Mouse (Mus musculus) activated CD4-positive, CD25-positive, alpha-beta regulatory T cell, adult 4 months (primary cell): ENCODE data around the gene Dnase1l3. TPM values are rescaled to one million over a fixed set of nuclear protein-coding genes. Genes with fewer than 3 reads are reported as not detected.
A peak's percentile ranks its signal among the peaks of the same experiment; 100 is the strongest.

Experiments
- ATAC-seq: one replicate; pipeline ENCODE4 v1.8.0; 2017
- polyA plus RNA-seq, 2 experiments: library from polyadenylated mRNA; unstranded; fragments of 100-300 nt; shearing (Covaris generic); gene quantifications; one replicate each; pipeline ENCODE4 v1.2.1; 2017

Gene Dnase1l3
- polyA plus RNA-seq, 2 experiments from 2014 or later: 2.6 to 4.1 TPM

- no peak for ATAC-seq
These were observed 19.2 kb downstream of the Dnase1l3 start for GRCm38 (mm10) chr14:7975177-7975576.

GRCm38 (mm10) chr14:7974643-7975042 is 19.7 kb downstream of the Dnase1l3 start:
- ATAC-seq: no peak

GRCm38 (mm10) chr14:7971889-7972493 is 22.4 kb downstream of the Dnase1l3 start:
- ATAC-seq: no peak

- peak; percentile 88 for ATAC-seq
These were observed 30.0 kb downstream of the Dnase1l3 start for GRCm38 (mm10) chr14:7964219-7964889.

- ATAC-seq: no peak
These were observed 31.2 kb downstream of the Dnase1l3 start for GRCm38 (mm10) chr14:7963160-7963559.

- no peak for ATAC-seq
These were observed 31.7 kb downstream of the Dnase1l3 start for GRCm38 (mm10) chr14:7962626-7963025.

GRCm38 (mm10) chr14:7961714-7962113 is 32.7 kb downstream of the Dnase1l3 start:
- no peak for ATAC-seq

- ATAC-seq: no peak
These were observed 33.8 kb downstream of the Dnase1l3 start for GRCm38 (mm10) chr14:7960616-7961015.

GRCm38 (mm10) chr14:7957049-7957448 is 37.3 kb downstream of the Dnase1l3 start, which contains the start of gene Gm45521:
TSS of gene Gm45521 (plus strand) at chr14:7957288.
- no peak for ATAC-seq

- no peak for ATAC-seq
These were observed 37.9 kb downstream of the Dnase1l3 start for GRCm38 (mm10) chr14:7956427-7956826.

- ATAC-seq: no peak
These were observed 40.3 kb downstream of the Dnase1l3 start for GRCm38 (mm10) chr14:7954071-7954471.

GRCm38 (mm10) chr14:7952610-7953254 is 41.6 kb downstream of the Dnase1l3 start:
- ATAC-seq: no peak

GRCm38 (mm10) chr14:7951234-7951633 is 43.1 kb downstream of the Dnase1l3 start:
- no peak for ATAC-seq

GRCm38 (mm10) chr14:7945261-7945660 is 49.1 kb downstream of the Dnase1l3 start:
- ATAC-seq: no peak

GRCm38 (mm10) chr14:7944349-7945039 is 49.9 kb downstream of the Dnase1l3 start:
- ATAC-seq: peak; percentile 23

GRCm38 (mm10) chr14:7943801-7944135 is 50.6 kb downstream of the Dnase1l3 start:
- ATAC-seq: no peak

- no peak for ATAC-seq
These were observed 51.1 kb downstream of the Dnase1l3 start for GRCm38 (mm10) chr14:7943101-7943800.

- no peak for ATAC-seq
These were observed 53.0 kb downstream of the Dnase1l3 start for GRCm38 (mm10) chr14:7941413-7941812.

GRCm38 (mm10) chr14:7938809-7939784 is 55.3 kb downstream of the Dnase1l3 start:
- ATAC-seq: no peak

- no peak for ATAC-seq
These were observed 57.2 kb downstream of the Dnase1l3 start for GRCm38 (mm10) chr14:7937052-7937630.

- no peak for ATAC-seq
These were observed 60.2 kb downstream of the Dnase1l3 start for GRCm38 (mm10) chr14:7934166-7934565.
